Mouse (Mus musculus) myocyte (in vitro differentiated cells): ENCODE data around the gene Gstm2.

Experiments used
- CEBPB ChIP-seq: IDR thresholded peaks from 2 replicates; pipeline ENCODE4 v1.6.1; 2011; ENCODE audit warnings: mild to moderate bottlenecking, moderate library complexity; ENCODE audit not compliant: poor library complexity, insufficient read depth, severe bottlenecking
- MAX ChIP-seq: IDR thresholded peaks from one replicate; pipeline ENCODE4 v1.6.1; 2011; ENCODE audit warnings: low read depth, mild to moderate bottlenecking, control low read depth
- POLR2A ChIP-seq: IDR thresholded peaks from one replicate; pipeline ENCODE4 v1.6.1; 2011; ENCODE audit warnings: low read depth, mild to moderate bottlenecking, control low read depth, moderate library complexity; ENCODE audit not compliant: insufficient read length
- TCF12 ChIP-seq: IDR thresholded peaks from one replicate; pipeline ENCODE4 v1.6.1; 2011; ENCODE audit warnings: mild to moderate bottlenecking, control low read depth; ENCODE audit not compliant: poor library complexity, insufficient read depth, severe bottlenecking
- USF1 ChIP-seq: IDR thresholded peaks from one replicate; pipeline ENCODE4 v1.6.1; 2011; ENCODE audit warnings: low read depth, mild to moderate bottlenecking, control low read depth, moderate library complexity

GRCm38 (mm10) chr3:108033156-108033555 lies 46.9 kb upstream of the Gstm2 start:
- TF ChIP-seq TCF12 = no peak
- no peak for TF ChIP-seq POLR2A
- no peak for TF ChIP-seq MAX
- no peak for TF ChIP-seq CEBPB
- no peak for TF ChIP-seq USF1
